Mouse (Mus musculus) c-Kit-positive CD71-positive TER-119-negative erythroid progenitor cells, embryonic 14.5 days (primary cell): ENCODE results near the gene Napsa.
A peak's percentile ranks its signal among the peaks of the same experiment; 100 is the strongest.

Source experiments
- DNase-seq: peaks from one replicate; pipeline ENCODE4 v3.0.0-alpha.2; 2013; ENCODE audit warnings: low read depth

The Napsa gene

DNA sequence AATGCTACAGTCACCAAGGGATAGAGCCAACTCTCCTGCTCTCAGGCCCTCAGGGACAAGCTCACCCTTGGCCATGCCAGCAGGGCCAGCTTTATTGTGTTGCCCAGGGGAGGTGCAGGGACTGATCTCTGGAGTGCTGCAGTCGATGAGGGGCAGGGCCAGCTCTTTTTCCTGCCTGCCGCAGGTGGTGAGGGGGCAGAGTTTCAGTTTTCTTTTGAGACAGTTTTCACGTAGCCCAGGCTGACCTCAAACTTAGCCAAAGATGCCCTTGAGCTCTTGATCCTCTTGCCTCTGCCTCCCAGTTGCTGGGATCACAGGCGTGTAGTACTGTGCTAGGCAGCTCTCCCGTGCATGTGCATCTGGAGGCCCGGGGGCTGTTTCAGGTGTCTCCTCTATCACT lies 1.2 kb upstream of the Napsa start:
- no peak for DNase-seq

DNA sequence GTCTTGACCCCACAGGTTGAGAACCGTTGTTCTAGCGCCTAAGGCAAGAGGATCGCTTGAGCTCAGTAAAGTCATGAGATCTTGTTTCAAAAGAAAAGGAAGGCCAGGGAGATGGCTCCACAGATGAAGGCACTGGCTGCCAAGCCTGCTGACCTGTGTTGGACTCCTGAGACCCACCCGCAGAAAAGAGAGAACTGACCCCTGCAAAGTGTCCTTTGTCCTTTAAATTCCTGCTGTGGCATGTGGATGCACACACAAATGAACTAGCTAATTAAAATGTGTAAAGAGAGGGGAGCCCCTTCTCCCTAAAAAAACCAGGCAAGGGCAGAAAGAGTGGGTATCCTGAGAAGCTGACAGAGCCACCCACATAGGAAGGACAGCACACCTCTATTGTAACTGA lies 369 bp upstream of the Napsa start:
- DNase-seq: no peak

- no peak for DNase-seq
These were observed 840 bp downstream of the Napsa start for GRCm38 (mm10) chr7:44572956-44573484.

DNA sequence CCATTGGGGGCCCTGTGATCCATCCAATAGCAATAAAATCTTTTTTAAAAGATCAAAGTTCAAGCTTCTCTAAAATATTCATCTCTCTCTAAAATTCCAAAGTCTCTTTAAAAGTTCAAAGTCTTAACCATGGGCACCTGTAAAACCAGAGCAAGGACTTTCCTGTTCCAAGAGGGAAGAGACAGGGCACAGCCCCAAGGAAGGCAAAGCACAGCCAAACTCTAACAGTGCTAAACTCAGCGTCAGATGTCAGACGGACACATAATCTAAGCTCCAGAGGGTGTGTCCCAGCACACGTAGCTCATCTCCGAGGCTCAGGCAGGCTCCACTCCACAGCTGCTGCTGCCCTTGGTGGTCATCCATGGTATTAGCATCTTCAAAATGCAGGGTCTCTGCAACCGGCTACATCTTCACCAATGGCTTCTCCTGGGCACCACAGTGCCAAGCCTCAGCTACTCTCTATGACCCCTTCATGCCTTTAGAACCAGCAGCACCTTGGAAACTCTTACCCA lies 4.2 kb downstream of the Napsa start:
- DNase-seq: no peak

DNA sequence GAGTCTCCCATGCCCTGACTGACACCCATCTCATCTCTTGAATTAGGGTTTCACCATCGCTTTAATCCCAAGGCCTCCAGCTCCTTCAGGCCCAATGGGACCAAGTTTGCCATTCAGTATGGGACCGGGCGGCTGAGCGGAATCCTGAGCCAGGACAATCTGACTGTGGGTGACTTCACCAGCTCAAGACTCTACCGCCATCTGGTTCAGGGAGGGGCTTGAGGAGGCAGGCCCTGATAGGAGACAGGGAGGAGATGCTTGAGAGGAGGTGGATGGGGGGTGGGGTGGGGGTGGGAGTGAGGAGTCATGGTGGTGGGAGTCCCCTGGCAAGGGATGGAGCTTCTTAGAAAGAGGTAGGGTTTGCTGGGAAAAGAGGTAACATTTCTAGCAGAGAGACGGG lies 9.5 kb downstream of the Napsa start:
- no peak for DNase-seq

DNA sequence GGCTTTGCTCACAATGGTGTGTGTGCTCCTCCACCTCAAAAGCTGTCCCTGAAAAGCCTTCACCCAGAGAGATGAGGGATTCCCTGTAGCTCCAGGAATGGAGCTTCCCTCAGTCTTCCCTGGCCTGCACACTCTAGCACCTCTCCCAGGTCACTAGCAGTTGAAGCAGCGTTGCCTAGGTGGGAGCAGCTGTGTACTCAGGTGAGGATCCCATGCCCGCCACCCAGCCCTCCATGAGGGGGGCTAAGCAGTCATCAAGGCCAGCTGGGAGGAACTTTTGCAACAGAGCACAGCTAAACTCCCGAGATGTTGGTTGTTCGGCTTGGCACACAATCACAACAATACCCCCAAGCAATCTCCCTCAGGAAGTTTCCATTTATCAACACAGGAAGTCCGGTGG lies 10.5 kb downstream of the Napsa start:
- DNase-seq: no peak

- no peak for DNase-seq
These were observed 11.0 kb downstream of the Napsa start for GRCm38 (mm10) chr7:44583146-44583545.

DNA sequence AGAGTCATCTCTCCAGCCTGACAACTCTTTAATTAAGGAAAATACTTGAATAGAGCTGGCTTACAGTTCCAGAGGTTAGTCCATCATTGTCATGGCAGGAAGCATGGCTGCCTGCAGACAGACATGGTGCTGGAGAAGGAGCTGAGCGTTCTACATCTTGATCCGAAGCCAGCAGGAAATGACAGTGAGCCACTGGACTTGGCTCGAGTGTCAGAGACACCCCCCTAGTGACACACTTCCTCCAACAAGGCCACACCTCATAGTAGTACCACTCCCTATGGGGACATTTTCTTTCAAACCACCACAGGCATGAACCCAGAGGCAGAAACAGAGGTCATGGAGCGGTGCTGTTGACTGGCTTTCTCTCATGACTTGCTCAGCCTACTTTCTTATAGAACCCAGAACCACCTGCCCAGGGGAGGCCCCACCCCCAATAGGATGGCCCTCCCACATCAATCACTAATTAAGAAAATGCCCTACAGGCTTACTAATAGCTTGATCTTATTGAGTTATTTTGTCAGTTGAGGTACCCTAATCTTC lies 12.2 kb downstream of the Napsa start:
- no peak for DNase-seq

DNA sequence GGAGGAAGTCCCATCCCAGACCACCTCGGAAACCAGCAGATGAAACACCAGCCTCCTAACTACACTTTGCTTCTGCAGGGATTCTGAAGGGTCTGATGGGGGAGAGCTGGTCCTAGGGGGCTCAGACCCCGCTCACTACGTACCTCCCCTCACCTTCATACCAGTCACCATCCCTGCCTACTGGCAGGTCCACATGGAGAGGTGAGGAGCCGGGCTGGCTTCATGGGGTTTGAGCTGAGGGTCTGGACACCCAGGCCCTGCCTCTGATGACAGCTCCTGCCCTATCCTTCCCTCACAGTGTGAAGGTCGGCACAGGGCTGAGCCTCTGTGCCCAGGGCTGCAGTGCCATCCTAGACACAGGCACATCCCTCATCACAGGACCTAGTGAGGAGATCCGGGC lies 12.7 kb downstream of the Napsa start:
- no peak for DNase-seq

- no peak for DNase-seq
These were observed 13.4 kb downstream of the Napsa start for GRCm38 (mm10) chr7:44585606-44586005.

DNA sequence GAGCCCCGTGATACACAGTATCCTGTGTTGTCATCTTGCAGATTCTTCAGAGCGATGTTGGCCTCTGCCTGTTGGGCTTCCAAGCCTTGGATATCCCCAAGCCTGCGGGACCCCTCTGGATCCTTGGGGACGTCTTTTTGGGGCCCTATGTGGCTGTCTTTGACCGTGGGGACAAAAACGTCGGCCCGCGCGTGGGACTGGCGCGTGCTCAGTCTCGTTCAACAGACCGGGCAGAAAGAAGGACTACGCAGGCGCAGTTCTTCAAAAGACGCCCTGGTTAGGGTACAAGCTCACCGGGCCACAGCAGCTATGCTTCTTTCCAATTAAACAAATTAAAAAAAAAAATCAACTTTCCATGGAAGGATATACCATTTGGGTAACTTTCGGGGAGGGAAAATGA lies 14.3 kb downstream of the Napsa start:
- DNase-seq: no peak

DNA sequence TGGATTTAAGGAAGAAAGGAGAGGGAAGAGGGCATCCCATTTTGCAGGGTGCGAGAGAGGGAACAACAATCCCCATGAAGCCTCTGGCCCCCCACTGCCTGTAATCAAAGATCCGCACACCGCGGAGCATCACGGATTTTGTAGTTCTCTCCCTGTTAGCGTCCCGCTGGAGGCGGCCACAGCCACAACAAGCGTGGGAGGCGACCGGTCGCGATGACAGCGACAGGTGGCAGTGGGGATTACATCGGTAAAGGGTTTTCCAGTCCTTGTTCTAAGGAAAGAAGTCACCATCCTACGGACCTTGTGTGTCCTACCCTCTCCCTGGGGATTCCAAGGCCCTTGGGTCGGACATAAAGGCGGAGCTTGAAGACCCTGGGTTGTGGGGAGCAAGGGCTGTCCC lies 14.8 kb downstream of the Napsa start:
- DNase-seq: no peak

- DNase-seq: no peak
These were observed 15.5 kb downstream of the Napsa start for GRCm38 (mm10) chr7:44587676-44588075.

GRCm38 (mm10) chr7:44588338-44588737 lies 16.2 kb downstream of the Napsa start:
- no peak for DNase-seq

DNA sequence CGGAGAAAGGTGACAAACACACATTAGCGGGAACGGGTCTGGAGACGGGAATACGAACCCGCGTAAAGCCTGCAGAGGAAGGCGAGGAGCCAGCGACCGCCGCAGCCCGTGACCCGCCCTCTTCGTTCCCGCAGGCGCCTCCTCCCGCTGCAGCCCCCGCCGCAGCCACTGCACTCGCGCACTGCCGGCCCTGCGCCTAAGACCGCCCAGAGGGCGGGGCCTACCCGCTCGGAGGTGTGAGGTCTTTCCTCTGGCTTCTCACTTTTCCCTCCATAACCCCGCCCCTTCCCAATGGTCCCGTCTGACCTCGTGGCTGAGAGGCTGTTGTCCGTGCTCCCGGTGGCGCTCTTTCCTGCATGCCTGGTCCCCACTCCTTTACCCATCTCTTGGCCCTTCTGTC lies 17.0 kb downstream of the Napsa start:
- no peak for DNase-seq

GRCm38 (mm10) chr7:44589946-44590345 lies 17.8 kb downstream of the Napsa start:
- no peak for DNase-seq

DNA sequence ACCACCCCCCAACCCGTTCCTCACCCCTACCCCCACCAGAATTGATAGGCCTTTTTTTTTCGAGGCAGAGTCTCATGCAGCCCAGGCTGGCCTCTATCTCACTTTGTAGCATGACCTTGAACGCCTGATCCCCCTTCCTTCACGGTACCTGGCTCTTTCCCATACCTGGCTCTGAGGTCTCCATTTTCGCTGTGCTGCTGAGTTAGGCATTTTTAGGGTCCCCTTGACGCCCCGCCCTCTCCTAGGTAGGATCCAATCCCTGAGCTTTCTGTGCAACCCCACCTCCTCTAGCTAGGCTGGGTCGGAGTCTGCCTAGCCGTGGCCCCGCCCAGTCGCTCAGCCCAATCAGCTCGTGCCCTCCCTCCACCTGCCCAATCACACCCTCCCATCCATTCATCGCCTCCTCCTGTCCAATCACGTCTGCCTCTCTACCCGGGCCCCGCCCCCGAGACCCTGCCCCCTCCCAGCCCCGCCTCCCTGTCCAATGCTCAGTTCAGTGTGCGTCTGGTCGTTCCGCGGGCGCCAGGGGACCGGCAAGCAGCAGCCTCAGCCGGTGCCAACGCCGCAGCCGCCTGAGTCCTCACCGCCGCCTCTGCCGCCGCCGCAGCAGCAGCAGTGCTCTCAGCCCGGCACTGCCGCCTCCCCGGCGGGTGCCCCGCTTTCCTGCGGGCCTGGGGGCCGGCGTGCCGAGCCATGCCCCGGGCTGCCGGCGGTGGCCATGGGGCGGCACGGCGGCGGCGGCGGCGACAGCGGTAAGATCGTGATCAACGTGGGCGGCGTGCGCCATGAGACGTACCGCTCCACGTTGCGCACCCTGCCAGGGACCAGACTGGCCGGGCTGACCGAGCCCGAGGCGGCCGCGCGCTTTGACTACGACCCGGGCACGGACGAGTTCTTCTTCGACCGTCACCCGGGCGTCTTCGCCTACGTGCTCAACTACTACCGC lies 18.5 kb downstream of the Napsa start, which contains the start of gene Kcnc3:
Kcnc3 (plus strand) TSS at position 263 of the 946 bp plus-strand sequence.
- peak; percentile 66 for DNase-seq

DNA sequence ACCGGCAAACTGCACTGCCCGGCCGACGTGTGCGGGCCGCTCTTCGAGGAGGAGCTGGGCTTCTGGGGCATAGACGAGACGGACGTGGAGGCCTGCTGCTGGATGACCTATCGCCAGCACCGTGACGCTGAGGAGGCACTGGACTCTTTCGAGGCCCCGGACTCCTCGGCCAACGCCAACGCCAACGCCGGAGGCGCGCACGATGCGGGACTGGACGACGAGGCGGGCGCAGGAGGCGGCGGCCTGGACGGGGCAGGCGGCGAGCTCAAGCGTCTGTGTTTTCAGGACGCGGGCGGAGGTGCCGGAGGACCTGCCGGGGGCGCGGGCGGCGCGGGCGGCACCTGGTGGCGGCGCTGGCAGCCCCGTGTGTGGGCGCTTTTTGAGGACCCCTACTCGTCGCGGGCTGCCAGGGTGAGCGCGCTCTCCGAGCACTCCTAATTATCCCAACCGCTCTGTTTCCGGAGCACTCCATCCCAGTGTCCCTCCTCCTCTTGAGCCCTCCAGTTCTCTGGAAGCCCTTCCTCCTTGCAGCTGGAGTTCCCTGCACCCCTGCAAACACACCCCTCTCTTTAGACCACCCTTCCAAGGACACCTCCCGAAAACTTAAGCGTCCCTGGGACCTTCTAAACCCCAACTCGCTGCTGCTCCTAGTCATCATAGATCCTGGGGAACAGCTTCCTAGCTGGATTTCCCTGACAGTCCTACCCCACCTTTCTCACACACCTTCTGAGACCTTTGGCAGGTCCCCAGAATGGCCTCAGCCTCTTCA lies 19.4 kb downstream of the Napsa start:
- no peak for DNase-seq

DNA sequence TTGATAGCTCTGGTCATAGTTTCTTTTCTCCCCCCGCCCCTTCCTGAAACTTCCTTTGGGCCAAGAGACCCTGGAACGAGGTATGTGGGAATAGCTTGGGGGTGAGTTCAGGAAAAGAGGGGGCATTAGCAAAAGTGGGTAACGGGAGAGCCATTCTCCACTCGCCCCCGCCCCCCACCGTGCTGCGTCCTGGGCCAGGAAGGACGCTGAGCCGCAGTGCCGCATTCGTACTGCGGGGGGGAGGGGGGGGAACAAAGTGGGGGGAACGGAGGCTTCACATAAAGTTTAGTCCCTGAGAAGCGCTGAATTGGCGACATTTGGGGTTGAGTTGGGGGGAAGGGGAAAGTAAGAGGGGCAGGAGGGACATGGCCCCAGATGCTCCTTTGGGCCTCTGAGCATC lies 20.9 kb downstream of the Napsa start:
- DNase-seq: no peak

DNA sequence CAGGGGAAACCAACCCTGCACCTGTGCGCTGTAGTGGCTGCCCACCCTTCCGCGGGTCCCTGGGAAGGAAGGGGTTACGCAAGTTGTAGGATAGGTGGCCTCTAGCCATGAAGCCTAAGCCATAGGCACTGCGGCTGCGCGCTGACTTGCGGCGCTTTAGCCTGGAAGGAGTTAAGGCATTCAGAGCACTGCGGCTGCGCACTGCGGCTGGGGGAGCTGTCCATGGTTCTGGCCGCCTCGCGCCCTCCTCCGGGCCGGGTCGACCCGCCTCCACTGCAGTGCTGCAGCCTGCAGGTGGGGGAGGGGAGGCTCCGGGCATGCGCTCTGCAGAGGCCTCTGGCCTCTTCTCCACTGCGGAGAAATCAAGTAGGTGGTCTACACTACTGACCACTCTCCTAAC lies 21.6 kb downstream of the Napsa start:
- DNase-seq: peak; percentile 46

- no peak for DNase-seq
These were observed 22.1 kb downstream of the Napsa start for GRCm38 (mm10) chr7:44594291-44594690.

- no peak for DNase-seq
These were observed 23.0 kb downstream of the Napsa start for GRCm38 (mm10) chr7:44595131-44595561.
